Mouse (Mus musculus): ENCODE results near the gene Tm4sf4. TPM values are rescaled to one million over a fixed set of nuclear protein-coding genes. Genes with fewer than 3 reads are reported as not detected.

The Tm4sf4 gene
- polyA plus RNA-seq, 1 experiment: 0.08 TPM

DNA sequence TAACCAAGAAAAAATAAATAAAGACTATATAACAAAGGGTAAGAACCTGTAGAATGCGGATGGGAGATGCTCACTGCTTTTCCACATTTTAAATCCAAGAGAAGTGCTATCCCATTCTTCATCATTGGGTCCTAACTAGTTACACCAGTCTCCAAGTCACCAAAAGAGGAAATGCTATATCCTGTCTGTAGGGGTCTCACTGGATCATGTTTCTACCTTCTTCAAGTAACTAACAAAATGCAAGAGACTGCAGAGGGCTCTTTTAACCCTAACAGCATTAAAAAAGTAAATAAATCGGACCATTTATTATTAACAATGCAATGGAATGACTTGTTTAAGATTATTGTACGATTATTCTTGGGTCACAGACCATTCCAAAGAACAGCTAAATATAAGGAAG is 41.2 kb downstream of the Tm4sf4 start:
- Histone ChIP-seq H3K4me3 (no peak overlapping the region), H3K79me2 (ENCODE audit: control insufficient read depth, insufficient read depth) (peaks cover 37% of the 10 kb centered on the region), H3K36me3 (ENCODE audit: control insufficient read depth, insufficient read depth) (peaks cover 20% of the 10 kb centered on the region), H3K27me3 (ENCODE audit: control insufficient read depth, insufficient read depth, insufficient read length) (no peaks in the 10 kb centered on the region), H3ac (ENCODE audit: control insufficient read depth, insufficient read length) (no peak overlapping the region), H3K4me2 (ENCODE audit: low read depth) (no peak overlapping the region)
- TF ChIP-seq TCF3 (IDR thresholded peaks at IDR 0.05; ENCODE audit: insufficient read length, low read depth) (no peak), MAX (IDR thresholded peaks at IDR 0.05; ENCODE audit: low read depth) (no peak), TCF12 (IDR thresholded peaks at IDR 0.05; ENCODE audit: insufficient read depth, poor library complexity, severe bottlenecking) (no peak), CEBPB (IDR thresholded peaks at IDR 0.05; ENCODE audit: insufficient read depth, poor library complexity, severe bottlenecking) (no peak), SRF (IDR thresholded peaks at IDR 0.05; ENCODE audit: control insufficient read depth, insufficient read length, low read depth) (no peak), REST (IDR thresholded peaks at IDR 0.05; ENCODE audit: insufficient read depth, insufficient read length) (no peak), POLR2AphosphoS2 (IDR thresholded peaks at IDR 0.05; ENCODE audit: insufficient read length, low read depth) (no peak), MYOG (IDR thresholded peaks at IDR 0.05; ENCODE audit: control insufficient read depth in 1 of 3, insufficient read depth in 1 of 3, insufficient read length in 2 of 3, low read depth in 2 of 3) (no peak), E2F4 (IDR thresholded peaks at IDR 0.05; ENCODE audit: insufficient read depth) (no peak)

GRCm38 (mm10) chr3:57469325-57469724 is 44.2 kb downstream of the Tm4sf4 start:
- peaks cover 55% of the 10 kb centered on the region for H3K79me2 ChIP-seq (ENCODE audit: control insufficient read depth, insufficient read depth)
- no peaks in the 10 kb centered on the region for H3K27me3 ChIP-seq (ENCODE audit: control insufficient read depth, insufficient read depth, insufficient read length)
- no peak overlapping the region for H3K4me3 ChIP-seq
- H3K36me3 ChIP-seq (ENCODE audit: control insufficient read depth, insufficient read depth): peaks cover 7% of the 10 kb centered on the region
- no peak overlapping the region for H3ac ChIP-seq (ENCODE audit: control insufficient read depth, insufficient read length)
- TF ChIP-seq E2F4 (IDR thresholded peaks at IDR 0.05; ENCODE audit: insufficient read depth): no peak
- TF ChIP-seq POLR2A (IDR thresholded peaks at IDR 0.05; ENCODE audit: insufficient read length, low read depth): no peak
- no peak overlapping the region for H3K4me2 ChIP-seq (ENCODE audit: low read depth)

DNA sequence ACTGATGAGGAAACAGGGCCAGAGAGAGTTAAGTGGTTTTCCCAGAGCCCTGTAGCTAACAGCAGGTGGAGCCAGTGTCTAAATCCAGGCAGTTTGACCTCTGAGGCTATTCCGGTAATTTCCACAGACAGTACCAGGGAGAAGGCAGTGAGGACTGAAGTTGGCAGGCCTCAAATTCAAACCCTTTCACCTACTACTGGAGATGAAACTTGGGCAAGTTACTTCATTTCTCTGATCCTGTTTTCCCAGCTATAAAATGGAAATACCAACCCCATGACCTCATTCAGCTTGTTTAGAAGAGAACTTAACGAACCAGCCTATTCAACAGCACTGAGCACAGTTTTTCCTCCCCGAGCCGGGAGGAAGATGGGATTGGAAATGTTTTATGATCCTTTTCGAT is 45.2 kb downstream of the Tm4sf4 start:
- H3ac ChIP-seq (ENCODE audit: control insufficient read depth, insufficient read length): no peak overlapping the region
- no peak for TF ChIP-seq MYOG (IDR thresholded peaks at IDR 0.05; ENCODE audit: control insufficient read depth in 1 of 3, insufficient read depth in 1 of 3, insufficient read length in 2 of 3, low read depth in 2 of 3)
- TF ChIP-seq TCF3 (IDR thresholded peaks at IDR 0.05; ENCODE audit: insufficient read length, low read depth): no peak
- TF ChIP-seq POLR2AphosphoS2 (IDR thresholded peaks at IDR 0.05; ENCODE audit: insufficient read length, low read depth): no peak
- TF ChIP-seq E2F4 (IDR thresholded peaks at IDR 0.05; ENCODE audit: insufficient read depth): no peak
- no peak for TF ChIP-seq SRF (IDR thresholded peaks at IDR 0.05; ENCODE audit: control insufficient read depth, insufficient read length, low read depth)
- no peak for TF ChIP-seq CEBPB (IDR thresholded peaks at IDR 0.05; ENCODE audit: insufficient read depth, poor library complexity, severe bottlenecking)
- no peak for TF ChIP-seq REST (IDR thresholded peaks at IDR 0.05; ENCODE audit: insufficient read depth, insufficient read length)
- TF ChIP-seq TCF12 (IDR thresholded peaks at IDR 0.05; ENCODE audit: insufficient read depth, poor library complexity, severe bottlenecking): no peak
- no peak for TF ChIP-seq MYOD1 (IDR thresholded peaks at IDR 0.05; ENCODE audit: control insufficient read depth in 1 of 3, insufficient read length in 2 of 3, low read depth in 2 of 3)
- no peak for TF ChIP-seq MAX (IDR thresholded peaks at IDR 0.05; ENCODE audit: low read depth)
- TF ChIP-seq POLR2A (IDR thresholded peaks at IDR 0.05; ENCODE audit: insufficient read length, low read depth): no peak
- no peak for TF ChIP-seq USF1 (IDR thresholded peaks at IDR 0.05; ENCODE audit: low read depth)
- H3K79me2 ChIP-seq (ENCODE audit: control insufficient read depth, insufficient read depth): peaks cover 59% of the 10 kb centered on the region
- peak overlapping the region; percentile 90 for H3K4me2 ChIP-seq (ENCODE audit: low read depth)
- H3K4me3 ChIP-seq: no peak overlapping the region
- no peaks in the 10 kb centered on the region for H3K27me3 ChIP-seq (ENCODE audit: control insufficient read depth, insufficient read depth, insufficient read length)
- peaks cover 7% of the 10 kb centered on the region for H3K36me3 ChIP-seq (ENCODE audit: control insufficient read depth, insufficient read depth)

- peaks cover 59% of the 10 kb centered on the region for H3K79me2 ChIP-seq (ENCODE audit: control insufficient read depth, insufficient read depth)
- H3K27me3 ChIP-seq (ENCODE audit: control insufficient read depth, insufficient read depth, insufficient read length): no peaks in the 10 kb centered on the region
- peak overlapping the region; percentile 90 for H3K4me2 ChIP-seq (ENCODE audit: low read depth)
- peaks cover 10% of the 10 kb centered on the region for H3K36me3 ChIP-seq (ENCODE audit: control insufficient read depth, insufficient read depth)
- H3K4me3 ChIP-seq: no peak overlapping the region
- no peak for TF ChIP-seq USF1 (IDR thresholded peaks at IDR 0.05; ENCODE audit: low read depth)
- no peak for TF ChIP-seq POLR2A (IDR thresholded peaks at IDR 0.05; ENCODE audit: insufficient read length, low read depth)
- no peak for TF ChIP-seq CEBPB (IDR thresholded peaks at IDR 0.05; ENCODE audit: insufficient read depth, poor library complexity, severe bottlenecking)
- no peak for TF ChIP-seq POLR2AphosphoS2 (IDR thresholded peaks at IDR 0.05; ENCODE audit: insufficient read length, low read depth)
- TF ChIP-seq REST (IDR thresholded peaks at IDR 0.05; ENCODE audit: insufficient read depth, insufficient read length): no peak
- TF ChIP-seq E2F4 (IDR thresholded peaks at IDR 0.05; ENCODE audit: insufficient read depth): no peak
- no peak for TF ChIP-seq MYOD1 (IDR thresholded peaks at IDR 0.05; ENCODE audit: control insufficient read depth in 1 of 3, insufficient read length in 2 of 3, low read depth in 2 of 3)
- no peak for TF ChIP-seq SRF (IDR thresholded peaks at IDR 0.05; ENCODE audit: control insufficient read depth, insufficient read length, low read depth)
- TF ChIP-seq MYOG (IDR thresholded peaks at IDR 0.05; ENCODE audit: control insufficient read depth in 1 of 3, insufficient read depth in 1 of 3, insufficient read length in 2 of 3, low read depth in 2 of 3): no peak
- TF ChIP-seq MAX (IDR thresholded peaks at IDR 0.05; ENCODE audit: low read depth): no peak
- TF ChIP-seq TCF3 (IDR thresholded peaks at IDR 0.05; ENCODE audit: insufficient read length, low read depth): no peak
- TF ChIP-seq TCF12 (IDR thresholded peaks at IDR 0.05; ENCODE audit: insufficient read depth, poor library complexity, severe bottlenecking): no peak
- H3ac ChIP-seq (ENCODE audit: control insufficient read depth, insufficient read length): no peak overlapping the region
Observed at GRCm38 (mm10) chr3:57470981-57471601, 46.0 kb downstream of the Tm4sf4 start.

GRCm38 (mm10) chr3:57472407-57472806 is 47.3 kb downstream of the Tm4sf4 start:
- H3K4me2 ChIP-seq (ENCODE audit: low read depth): no peak overlapping the region
- no peaks in the 10 kb centered on the region for H3K27me3 ChIP-seq (ENCODE audit: control insufficient read depth, insufficient read depth, insufficient read length)
- H3K79me2 ChIP-seq (ENCODE audit: control insufficient read depth, insufficient read depth): peaks cover 49% of the 10 kb centered on the region
- no peak overlapping the region for H3ac ChIP-seq (ENCODE audit: control insufficient read depth, insufficient read length)
- TF ChIP-seq TCF12 (IDR thresholded peaks at IDR 0.05; ENCODE audit: insufficient read depth, poor library complexity, severe bottlenecking): no peak
- TF ChIP-seq E2F4 (IDR thresholded peaks at IDR 0.05; ENCODE audit: insufficient read depth): no peak
- TF ChIP-seq MAX (IDR thresholded peaks at IDR 0.05; ENCODE audit: low read depth): no peak
- TF ChIP-seq REST (IDR thresholded peaks at IDR 0.05; ENCODE audit: insufficient read depth, insufficient read length): no peak
- no peak for TF ChIP-seq USF1 (IDR thresholded peaks at IDR 0.05; ENCODE audit: low read depth)
- TF ChIP-seq MYOG (IDR thresholded peaks at IDR 0.05; ENCODE audit: control insufficient read depth in 1 of 3, insufficient read depth in 1 of 3, insufficient read length in 2 of 3, low read depth in 2 of 3): no peak
- no peak for TF ChIP-seq POLR2A (IDR thresholded peaks at IDR 0.05; ENCODE audit: insufficient read length, low read depth)
- no peak for TF ChIP-seq CEBPB (IDR thresholded peaks at IDR 0.05; ENCODE audit: insufficient read depth, poor library complexity, severe bottlenecking)
- no peak for TF ChIP-seq MYOD1 (IDR thresholded peaks at IDR 0.05; ENCODE audit: control insufficient read depth in 1 of 3, insufficient read length in 2 of 3, low read depth in 2 of 3)
- no peak for TF ChIP-seq TCF3 (IDR thresholded peaks at IDR 0.05; ENCODE audit: insufficient read length, low read depth)
- TF ChIP-seq SRF (IDR thresholded peaks at IDR 0.05; ENCODE audit: control insufficient read depth, insufficient read length, low read depth): no peak
- no peak for TF ChIP-seq POLR2AphosphoS2 (IDR thresholded peaks at IDR 0.05; ENCODE audit: insufficient read length, low read depth)
- H3K4me3 ChIP-seq: no peak overlapping the region
- peaks cover 21% of the 10 kb centered on the region for H3K36me3 ChIP-seq (ENCODE audit: control insufficient read depth, insufficient read depth)
